Mouse (Mus musculus) macrophage (primary cell): ENCODE results near the gene Tmem51. TPM values are rescaled to one million over a fixed set of nuclear protein-coding genes. Genes with fewer than 3 reads are reported as not detected.
A peak's percentile ranks its signal among the peaks of the same experiment; 100 is the strongest.

Experiments
- H3K27ac ChIP-seq: fragments of 350-480 bp; formaldehyde crosslinking; 2 replicates; pipeline ENCODE4 v1.9.0; 2021
- H3K36me3 ChIP-seq: fragments of 350-480 bp; formaldehyde crosslinking; 2 replicates; pipeline ENCODE4 v1.9.0; 2021; ENCODE audit errors: inconsistent target
- H3K4me3 ChIP-seq: fragments of 350-480 bp; formaldehyde crosslinking; 2 replicates; pipeline ENCODE4 v1.9.0; 2021; ENCODE audit errors: inconsistent target
- H3K79me2 ChIP-seq: fragments of 350-480 bp; formaldehyde crosslinking; 2 replicates; pipeline ENCODE4 v1.9.0; 2021; ENCODE audit errors: inconsistent target
- WGBS: methylation state at CpG from one replicate; pipeline ENCODE4 v1.1.7; 2026; ENCODE audit warnings: inconsistent platforms; ENCODE audit not compliant: missing documents; 5-methylcytosine and 5-hydroxymethylcytosine counted together
- polyA plus RNA-seq: library from polyadenylated mRNA; stranded (reverse); fragments of 250-400 nt; gene quantifications from 3 replicates; pipeline ENCODE4 v1.2.4, GENCODE M21; 2018; ENCODE audit warnings: inconsistent platforms
- total RNA-seq, 78 experiments: library from RNA; depleted of rRNA; stranded (reverse); fragments of 250-400 nt; gene quantifications; 1 replicate in 9 of 78; 2 replicates in 24 of 78; 3 replicates in 43 of 78; 4 replicates in 2 of 78; pipeline ENCODE4 v1.2.4; 2018; ENCODE audit warnings: inconsistent platforms in 56 of 78

Gene Tmem51
- 10 to 100 TPM in 15 of 26 experiments, 1 to 10 TPM in 11; 1.0 to 26.5 (median 13.6) TPM for total RNA-seq (2018; cell fraction: chromatin; rRNA removed)
- total RNA-seq (2018; cell fraction: cytosol; rRNA removed), result 10 to 100 TPM; 10.7 to 55.1 (median 38.2) TPM
- total RNA-seq (2018; cell fraction: nucleus; rRNA removed), result 10 to 100 TPM; 13.4 to 65.3 (median 42.6) TPM
- polyA plus RNA-seq, result 18.5 to 64.2 TPM (median 46.5 TPM) in 3 replicates

- H3K4me3 ChIP-seq, result peak within 1 kb of the TSS; percentile 39
- H3K27ac ChIP-seq, result no peak within 1 kb of the TSS
- no peaks in the 10 kb centered on the region for H3K36me3 ChIP-seq
- 3% methylated on average over 44 of the region's 52 CpGs for WGBS
- H3K79me2 ChIP-seq, result peaks cover 43% of the 10 kb centered on the region
Observed at GRCm38 (mm10) chr4:142084131-142084899, at the start of gene Tmem51. Gene Tmem51, minus strand, starts transcription at chr4:142084304.

GRCm38 (mm10) chr4:142130162-142130561 lies 46.1 kb upstream of the Tmem51 start:
- 74% methylated on average over 5 of the region's 5 CpGs for WGBS

GRCm38 (mm10) chr4:142127275-142127788 lies 43.2 kb upstream of the Tmem51 start:
- 25% methylated on average over 6 of the region's 6 CpGs for WGBS
- Histone ChIP-seq H3K27ac (no peak overlapping the region), H3K4me3 (no peak overlapping the region), H3K36me3 (no peaks in the 10 kb centered on the region), H3K79me2 (no peaks in the 10 kb centered on the region)

More at GRCm38 (mm10) chr4:142130162-142130561, 46.1 kb upstream of the Tmem51 start:
- H3K4me3 ChIP-seq, result no peak overlapping the region
- H3K79me2 ChIP-seq, result no peaks in the 10 kb centered on the region
- H3K36me3 ChIP-seq, result no peaks in the 10 kb centered on the region
- no peak overlapping the region for H3K27ac ChIP-seq

GRCm38 (mm10) chr4:142126641-142127274 lies 42.7 kb upstream of the Tmem51 start:
- Histone ChIP-seq H3K27ac (no peak overlapping the region), H3K79me2 (no peaks in the 10 kb centered on the region), H3K36me3 (no peaks in the 10 kb centered on the region), H3K4me3 (no peak overlapping the region)
- 44% methylated on average over 7 of the region's 10 CpGs for WGBS

GRCm38 (mm10) chr4:142121164-142121563 lies 37.1 kb upstream of the Tmem51 start:
- 43% methylated on average over 1 of the region's 1 CpGs for whole genome bisulfite sequencing
- Histone ChIP-seq H3K36me3 (no peaks in the 10 kb centered on the region), H3K27ac (no peak overlapping the region), H3K79me2 (no peaks in the 10 kb centered on the region), H3K4me3 (no peak overlapping the region)

- no peaks in the 10 kb centered on the region for H3K36me3 ChIP-seq
- 90% methylated on average over 7 of the region's 7 CpGs for WGBS
- no peaks in the 10 kb centered on the region for H3K79me2 ChIP-seq
- H3K27ac ChIP-seq, result no peak overlapping the region
- no peak overlapping the region for H3K4me3 ChIP-seq
Observed at GRCm38 (mm10) chr4:142118522-142118921, 34.4 kb upstream of the Tmem51 start.

- H3K79me2 ChIP-seq, result no peaks in the 10 kb centered on the region
- no peaks in the 10 kb centered on the region for H3K36me3 ChIP-seq
- H3K4me3 ChIP-seq, result no peak overlapping the region
- H3K27ac ChIP-seq, result no peak overlapping the region
- 89% methylated on average over 11 of the region's 12 CpGs for WGBS
Observed at GRCm38 (mm10) chr4:142117993-142118392, 33.9 kb upstream of the Tmem51 start.

GRCm38 (mm10) chr4:142113306-142113705 lies 29.2 kb upstream of the Tmem51 start:
- WGBS, result 31% methylated on average over 8 of the region's 8 CpGs
- Histone ChIP-seq H3K79me2 (no peaks in the 10 kb centered on the region), H3K27ac (no peak overlapping the region), H3K4me3 (no peak overlapping the region), H3K36me3 (no peaks in the 10 kb centered on the region)

- WGBS, result 34% methylated on average over 12 of the region's 12 CpGs
- Histone ChIP-seq H3K4me3 (no peak overlapping the region), H3K27ac (no peak overlapping the region), H3K79me2 (no peaks in the 10 kb centered on the region), H3K36me3 (no peaks in the 10 kb centered on the region)
Observed at GRCm38 (mm10) chr4:142103081-142103671, 19.1 kb upstream of the Tmem51 start.

GRCm38 (mm10) chr4:142098303-142098702 lies 14.2 kb upstream of the Tmem51 start:
- 9% methylated on average over 8 of the region's 8 CpGs for WGBS
- peak overlapping the region; percentile 8; the same call in 1 of the 2 replicates for H3K4me3 ChIP-seq
- peak overlapping the region; percentile 66 for H3K27ac ChIP-seq
- H3K36me3 ChIP-seq, result no peaks in the 10 kb centered on the region
- no peaks in the 10 kb centered on the region for H3K79me2 ChIP-seq

GRCm38 (mm10) chr4:142097871-142098270 lies 13.8 kb upstream of the Tmem51 start:
- WGBS, result 12% methylated on average over 5 of the region's 5 CpGs
- H3K4me3 ChIP-seq, result peak overlapping the region; percentile 8; the same call in 1 of the 2 replicates
- no peaks in the 10 kb centered on the region for H3K79me2 ChIP-seq
- H3K27ac ChIP-seq, result peak overlapping the region; percentile 66
- H3K36me3 ChIP-seq, result no peaks in the 10 kb centered on the region

GRCm38 (mm10) chr4:142095513-142096241 lies 11.6 kb upstream of the Tmem51 start:
- H3K36me3 ChIP-seq, result no peaks in the 10 kb centered on the region
- no peaks in the 10 kb centered on the region for H3K79me2 ChIP-seq
- H3K27ac ChIP-seq, result no peak overlapping the region
- 78% methylated on average over 15 of the region's 15 CpGs for WGBS
- no peak overlapping the region for H3K4me3 ChIP-seq

- Histone ChIP-seq H3K27ac (no peak overlapping the region), H3K36me3 (no peaks in the 10 kb centered on the region), H3K79me2 (no peaks in the 10 kb centered on the region), H3K4me3 (no peak overlapping the region)
- 93% methylated on average over 11 of the region's 11 CpGs for WGBS
Observed at GRCm38 (mm10) chr4:142094386-142094785, 10.3 kb upstream of the Tmem51 start.

- H3K4me3 ChIP-seq, result no peak overlapping the region
- 49% methylated on average over 2 of the region's 2 CpGs for WGBS
- H3K79me2 ChIP-seq, result no peaks in the 10 kb centered on the region
- 0 out of 2 replicates have a peak overlapping the region, but pooled peaks have one; percentile 17 for H3K27ac ChIP-seq
- H3K36me3 ChIP-seq, result no peaks in the 10 kb centered on the region
Observed at GRCm38 (mm10) chr4:142091100-142091499, 7.0 kb upstream of the Tmem51 start.
